Mouse (Mus musculus): Measurements from ENCODE around the gene Khdc1c.
"Not testable (repeated sequence)": the region's sequence is repeated elsewhere in the genome, so short reads cannot be mapped to it uniquely, and the experiment has no call there.

GRCm38 (mm10) chr1:21320271-21320670 is 47.9 kb upstream of the Khdc1c start:
- not testable (repeated sequence) for TF ChIP-seq CTCF (IDR thresholded peaks at IDR 0.05; ENCODE audit: extremely low read depth, insufficient read depth, insufficient read length, insufficient replicate concordance); POLR2A (IDR thresholded peaks at IDR 0.05; ENCODE audit: low read depth, low read length)
